Mouse (Mus musculus) olfactory bulb, adult 2 months (tissue): ENCODE measurements around the gene Nthl1.

Experiments used
- CTCF ChIP-seq: fragments of 200-500 bp; IDR thresholded peaks from 2 replicates; pipeline ENCODE4 v1.5.1; 2012; ENCODE audit warnings: low read depth, mild to moderate bottlenecking, low read length, moderate library complexity; ENCODE audit not compliant: insufficient read depth
- POLR2A ChIP-seq: fragments of 200-500 bp; IDR thresholded peaks from 2 replicates; pipeline ENCODE4 v1.6.1; 2012; ENCODE audit warnings: mild to moderate bottlenecking, low read depth, low read length, moderate library complexity; ENCODE audit not compliant: insufficient read depth

DNA sequence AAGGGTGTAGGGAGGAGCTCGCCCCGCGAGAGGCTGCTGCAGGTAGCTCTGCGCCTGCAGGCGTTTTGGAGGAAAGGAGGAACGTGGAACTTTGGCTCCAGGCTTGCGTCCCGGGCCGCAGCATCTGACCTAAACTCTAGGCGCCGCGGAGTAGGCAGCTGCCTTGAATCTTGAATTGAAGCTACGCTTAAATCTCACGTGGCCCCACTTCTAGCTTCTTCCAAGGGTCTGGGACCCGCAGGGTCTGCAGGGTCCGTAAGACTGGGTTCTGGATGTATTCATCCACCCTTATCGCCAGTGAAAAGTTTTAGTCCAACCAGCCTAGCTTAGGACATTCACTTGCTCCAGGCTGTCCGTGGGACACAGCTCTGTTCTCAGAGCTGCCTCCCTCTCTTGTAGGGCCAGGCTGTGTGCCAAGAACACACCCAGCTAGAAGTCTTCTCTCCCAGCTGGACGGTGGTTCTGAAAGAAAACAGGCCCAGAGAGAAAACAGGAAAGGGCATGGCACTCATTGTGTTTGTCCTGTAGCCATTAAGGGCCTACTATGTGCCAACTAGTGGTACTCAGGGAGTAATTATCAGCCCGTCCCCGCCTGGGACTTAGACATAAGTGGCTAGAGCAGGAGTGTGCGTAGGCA, 451 bp downstream of the Nthl1 start:
- TF ChIP-seq CTCF (no peak), POLR2A (no peak; the same call in 1 of the 2 replicates)
